Mouse (Mus musculus) kidney, postnatal 14 days (tissue): Measurements from ENCODE around the gene Ermap.

Source experiments
- DNase-seq: peaks from one replicate; pipeline ENCODE4 v3.0.0; 2022; ENCODE audit warnings: mixed read lengths

The Ermap gene

GRCm38 (mm10) chr4:119183525-119183924, 6.3 kb downstream of the Ermap start:
- DNase-seq = no peak

GRCm38 (mm10) chr4:119181456-119181855, 8.4 kb downstream of the Ermap start:
- DNase-seq = no peak

GRCm38 (mm10) chr4:119180133-119180707, 9.6 kb downstream of the Ermap start:
- no peak for DNase-seq

GRCm38 (mm10) chr4:119178331-119178730, 11.5 kb downstream of the Ermap start:
- DNase-seq = peak; percentile 56

- DNase-seq = no peak
These were observed 12.1 kb downstream of the Ermap start for GRCm38 (mm10) chr4:119177702-119178101.

- peak; percentile 98 for DNase-seq
These were observed 15.9 kb downstream of the Ermap start, which contains the start of gene Zfp691 for GRCm38 (mm10) chr4:119173851-119174453. TSS of gene Zfp691 (minus strand) at chr4:119174195.

GRCm38 (mm10) chr4:119172919-119173650, 16.7 kb downstream of the Ermap start:
- DNase-seq = no peak

GRCm38 (mm10) chr4:119167663-119168062, 22.1 kb downstream of the Ermap start:
- DNase-seq = peak; percentile 87

GRCm38 (mm10) chr4:119167068-119167467, 22.7 kb downstream of the Ermap start:
- no peak for DNase-seq

GRCm38 (mm10) chr4:119165916-119166315, 23.9 kb downstream of the Ermap start:
- DNase-seq = no peak

GRCm38 (mm10) chr4:119162990-119163389, 26.8 kb downstream of the Ermap start:
- DNase-seq = no peak

- no peak for DNase-seq
These were observed 28.5 kb downstream of the Ermap start for GRCm38 (mm10) chr4:119161358-119161757.

- no peak for DNase-seq
These were observed 31.9 kb downstream of the Ermap start for GRCm38 (mm10) chr4:119157891-119158290.

GRCm38 (mm10) chr4:119157186-119157585, 32.6 kb downstream of the Ermap start:
- peak; percentile 68 for DNase-seq

GRCm38 (mm10) chr4:119148741-119149140, 41.1 kb downstream of the Ermap start:
- no peak for DNase-seq

GRCm38 (mm10) chr4:119147347-119147746, 42.5 kb downstream of the Ermap start:
- DNase-seq = no peak

GRCm38 (mm10) chr4:119146816-119147215, 43.0 kb downstream of the Ermap start:
- no peak for DNase-seq

GRCm38 (mm10) chr4:119142230-119142871, 47.5 kb downstream of the Ermap start:
- peak; percentile 68 for DNase-seq

- DNase-seq = no peak
These were observed 48.6 kb downstream of the Ermap start for GRCm38 (mm10) chr4:119141191-119141590.

GRCm38 (mm10) chr4:119140126-119140525, 49.7 kb downstream of the Ermap start:
- DNase-seq = peak; percentile 51

- no peak for DNase-seq
These were observed 51.0 kb downstream of the Ermap start for GRCm38 (mm10) chr4:119138776-119139175.

GRCm38 (mm10) chr4:119138171-119138570, 51.6 kb downstream of the Ermap start:
- peak; percentile 85 for DNase-seq

GRCm38 (mm10) chr4:119137313-119137712, 52.5 kb downstream of the Ermap start:
- no peak for DNase-seq

- DNase-seq = no peak
These were observed 56.0 kb downstream of the Ermap start for GRCm38 (mm10) chr4:119133860-119134259.
